Mouse (Mus musculus) embryonic facial prominence, embryonic 12.5 days (tissue): Measurements from ENCODE around the gene Nfatc3. TPM values are rescaled to one million over a fixed set of nuclear protein-coding genes. Genes with fewer than 3 reads are reported as not detected.
A peak's percentile ranks its signal among the peaks of the same experiment; 100 is the strongest.

ENCODE experiments used
- ATAC-seq: fragments of 200-750 bp; cut with Nextera tagmentation; 2 replicates; pipeline ENCODE4 v1.8.0; 2017; ENCODE audit not compliant: insufficient number of reproducible peaks, insufficient read depth, low FRiP score, low TSS enrichment
- H3K27ac ChIP-seq: fragments of 300-500 bp; sonication (generic); 2 replicates; pipeline ENCODE4 v1.5.1; 2016; ENCODE audit warnings: mild to moderate bottlenecking
- H3K27me3 ChIP-seq: fragments of 300-500 bp; sonication (generic); 2 replicates; pipeline ENCODE4 v1.6.1; 2016; ENCODE audit warnings: mild to moderate bottlenecking, moderate library complexity
- H3K36me3 ChIP-seq: fragments of 300-500 bp; sonication (generic); 2 replicates; pipeline ENCODE4 v1.6.1; 2016; ENCODE audit warnings: mild to moderate bottlenecking
- H3K4me1 ChIP-seq: fragments of 300-500 bp; sonication (generic); 2 replicates; pipeline ENCODE4 v1.6.1; 2016
- H3K4me2 ChIP-seq: fragments of 300-500 bp; sonication (generic); replicated peaks from 2 replicates; pipeline ENCODE4 v1.6.1; 2016; ENCODE audit warnings: mild to moderate bottlenecking, moderate library complexity
- H3K4me3 ChIP-seq: fragments of 300-500 bp; sonication (generic); 2 replicates; pipeline ENCODE4 v1.5.1; 2016; ENCODE audit warnings: mild to moderate bottlenecking
- H3K9ac ChIP-seq: fragments of 300-500 bp; sonication (generic); 2 replicates; pipeline ENCODE4 v1.6.1; 2016; ENCODE audit warnings: mild to moderate bottlenecking, moderate library complexity
- H3K9me3 ChIP-seq: fragments of 300-500 bp; sonication (generic); 2 replicates; pipeline ENCODE4 v1.6.1; 2016; ENCODE audit warnings: mild to moderate bottlenecking, moderate library complexity
- WGBS: fragments of 180-500 bp; shearing (Covaris S2); methylation state at CpG from one replicate; pipeline ENCODE4 v1.1.7; 2016; 5-methylcytosine and 5-hydroxymethylcytosine counted together
- polyA plus RNA-seq: library from polyadenylated mRNA; unstranded; fragments of >200 nt; fragmentation: Nextera tagmentation; extraction: Ambion mirVana; gene quantifications from 2 replicates; pipeline ENCODE4 v1.2.1, GENCODE M21; 2016

Gene Nfatc3
- polyA plus RNA-seq, 1 experiment from 2014 or later: 9.3 TPM

DNA sequence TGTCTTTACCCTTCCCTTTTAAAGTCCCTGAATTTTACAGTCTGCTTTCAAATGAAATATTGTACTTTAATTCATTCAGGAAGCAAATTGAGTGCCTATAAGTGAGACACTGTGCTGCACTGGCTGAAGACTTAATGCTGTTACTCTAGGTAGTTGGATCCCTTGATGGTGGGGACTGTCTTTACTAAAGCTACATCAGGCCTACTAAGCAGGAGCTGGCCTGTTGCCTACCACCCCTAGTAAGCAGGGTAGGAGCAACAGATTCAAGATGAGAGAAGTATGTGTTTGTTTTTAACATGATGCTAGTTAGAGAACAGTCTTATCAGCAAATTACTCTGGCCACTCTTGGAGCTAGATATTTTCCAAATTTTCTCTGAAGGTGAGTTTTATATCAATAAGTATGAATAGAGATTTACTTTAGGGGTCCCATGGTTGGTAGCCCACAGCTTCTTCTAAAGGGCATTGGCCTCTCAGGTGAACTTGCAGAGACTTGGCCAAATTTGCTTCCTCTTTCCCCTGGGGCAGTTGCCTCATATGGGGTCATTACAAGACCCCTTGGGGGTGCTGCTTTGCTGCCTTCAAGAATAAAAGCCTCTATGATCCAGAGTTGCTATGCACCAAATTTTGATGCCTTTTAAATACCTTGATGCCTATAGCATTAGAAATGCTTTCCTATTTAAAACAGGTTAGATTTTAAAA is 70.7 kb downstream of the Nfatc3 start:
- Histone ChIP-seq H3K4me3 (no peak overlapping the region), H3K4me1 (no peaks in the 10 kb centered on the region), H3K27me3 (peaks cover 24% of the 10 kb centered on the region), H3K36me3 (peaks cover 54% of the 10 kb centered on the region), H3K27ac (no peak overlapping the region), H3K4me2 (no peak overlapping the region), H3K9ac (no peak overlapping the region), H3K9me3 (no peaks in the 10 kb centered on the region)
- no peak for ATAC-seq

DNA sequence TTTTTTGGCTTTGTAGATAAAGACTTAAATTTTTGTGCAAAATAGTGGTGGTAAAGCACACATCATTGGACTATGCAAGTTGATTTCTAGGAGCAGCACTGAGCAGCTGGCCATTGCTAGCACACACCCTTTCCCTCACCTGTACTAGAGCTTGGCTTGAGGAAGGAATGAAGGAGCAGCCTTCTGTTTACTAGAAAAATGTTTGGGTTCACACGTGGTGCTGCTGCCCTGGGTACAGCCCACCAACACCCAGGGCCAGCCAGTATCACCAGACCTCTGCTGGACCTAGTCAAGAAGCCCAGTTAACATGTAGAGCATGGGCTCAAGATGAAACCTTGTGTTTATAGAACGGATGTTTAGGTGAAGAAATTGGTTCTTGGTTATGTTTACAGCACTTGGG is 71.4 kb downstream of the Nfatc3 start:
- Histone ChIP-seq H3K36me3 (peaks cover 54% of the 10 kb centered on the region), H3K9ac (no peak overlapping the region), H3K4me2 (no peak overlapping the region), H3K4me3 (no peak overlapping the region), H3K4me1 (no peaks in the 10 kb centered on the region), H3K27me3 (peaks cover 30% of the 10 kb centered on the region), H3K9me3 (no peaks in the 10 kb centered on the region), H3K27ac (no peak overlapping the region)
- 91% methylated on average over 2 of the region's 2 CpGs for WGBS
- ATAC-seq: no peak

DNA sequence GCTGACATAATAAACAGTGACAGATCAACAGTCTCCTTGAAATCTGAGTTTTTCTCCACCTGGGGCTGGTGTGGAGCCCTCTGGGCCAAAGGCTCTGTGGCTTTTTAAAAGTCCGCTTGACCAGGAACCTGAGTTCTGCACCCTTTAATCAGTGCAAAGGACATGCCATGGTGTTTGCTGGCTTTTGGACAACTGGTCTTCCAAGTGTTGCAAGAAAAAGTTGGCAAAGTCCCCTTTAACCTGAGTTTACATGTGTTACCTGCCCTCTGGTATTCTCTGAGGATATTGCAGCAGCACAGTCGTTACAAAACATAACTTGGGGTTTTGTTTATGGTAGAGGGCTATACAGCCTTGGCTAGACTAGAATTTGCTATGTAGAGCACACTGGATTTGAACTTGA is 71.9 kb downstream of the Nfatc3 start:
- no peak overlapping the region for H3K27ac ChIP-seq
- no peak overlapping the region for H3K9ac ChIP-seq
- H3K4me2 ChIP-seq: no peak overlapping the region
- WGBS: 79% methylated on average over 2 of the region's 2 CpGs
- ATAC-seq: no peak
- H3K4me3 ChIP-seq: no peak overlapping the region
- peaks cover 54% of the 10 kb centered on the region for H3K36me3 ChIP-seq
- no peaks in the 10 kb centered on the region for H3K9me3 ChIP-seq
- H3K4me1 ChIP-seq: no peaks in the 10 kb centered on the region
- H3K27me3 ChIP-seq: peaks cover 35% of the 10 kb centered on the region

DNA sequence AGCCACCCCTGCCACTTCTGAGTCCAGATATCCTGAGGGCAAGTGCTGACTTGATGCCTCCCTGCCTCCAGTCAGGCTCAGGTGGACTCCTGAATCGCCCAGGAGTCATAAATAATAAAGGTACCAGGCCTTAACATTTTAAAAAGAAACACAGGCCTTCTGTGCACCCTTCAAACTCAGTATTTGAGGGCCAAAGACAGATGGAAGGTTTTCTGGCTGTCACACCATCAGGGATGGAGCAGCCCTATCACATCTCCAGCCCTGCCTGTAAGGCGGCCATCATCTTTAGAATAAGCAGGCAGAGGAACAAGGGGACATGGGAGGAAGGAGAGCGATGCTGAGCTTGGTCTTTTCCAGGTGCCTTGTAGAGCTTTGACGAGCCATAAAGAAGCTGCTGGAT is 72.4 kb downstream of the Nfatc3 start:
- H3K4me1 ChIP-seq: peaks cover 4% of the 10 kb centered on the region
- no peak for ATAC-seq
- H3K27ac ChIP-seq: no peak overlapping the region
- peaks cover 40% of the 10 kb centered on the region for H3K27me3 ChIP-seq
- H3K9ac ChIP-seq: no peak overlapping the region
- 87% methylated on average over 4 of the region's 4 CpGs for WGBS
- H3K9me3 ChIP-seq: no peaks in the 10 kb centered on the region
- H3K4me3 ChIP-seq: no peak overlapping the region
- H3K36me3 ChIP-seq: peaks cover 54% of the 10 kb centered on the region
- H3K4me2 ChIP-seq: no peak overlapping the region

DNA sequence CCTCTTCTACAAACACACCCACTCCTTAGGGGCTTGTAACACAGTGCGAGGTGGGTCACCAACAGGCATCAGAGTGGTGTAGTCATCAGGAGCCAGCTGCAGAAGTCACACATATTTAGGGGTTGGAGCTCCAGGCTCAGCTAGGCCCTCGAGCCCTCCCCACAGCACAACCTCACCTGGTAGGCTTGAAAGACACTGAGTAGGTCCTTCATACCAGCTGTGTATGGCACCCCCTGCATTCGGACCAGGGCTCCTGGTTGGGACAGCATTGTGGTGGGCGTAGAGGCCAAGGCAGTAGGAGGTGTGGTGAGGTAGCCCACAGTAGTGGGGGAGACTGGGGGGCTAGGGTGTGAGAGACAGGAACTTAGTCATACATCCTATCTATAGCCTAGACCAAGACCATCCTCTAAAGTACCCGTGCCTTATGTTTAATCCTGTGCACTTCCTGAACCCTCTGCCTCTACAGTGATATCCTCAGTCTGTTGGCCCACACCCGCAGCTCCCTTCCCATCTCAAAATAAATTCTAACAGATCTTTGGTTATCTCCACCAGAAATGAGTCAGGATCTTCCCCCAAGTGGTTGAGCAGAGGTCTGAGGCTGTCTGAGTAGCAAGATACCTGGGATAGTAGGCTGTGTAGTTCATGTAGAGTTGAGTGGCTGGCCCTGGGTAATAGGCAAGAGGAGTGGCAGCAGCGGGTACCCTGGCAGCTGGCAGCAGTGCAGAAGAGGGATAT is 73.0 kb downstream of the Nfatc3 start:
- peaks cover 52% of the 10 kb centered on the region for H3K36me3 ChIP-seq
- H3K4me1 ChIP-seq: peaks cover 11% of the 10 kb centered on the region
- H3K27me3 ChIP-seq: peaks cover 47% of the 10 kb centered on the region
- H3K4me2 ChIP-seq: no peak overlapping the region
- no peaks in the 10 kb centered on the region for H3K9me3 ChIP-seq
- H3K27ac ChIP-seq: no peak overlapping the region
- 89% methylated on average over 7 of the region's 7 CpGs for WGBS
- H3K4me3 ChIP-seq: no peak overlapping the region
- ATAC-seq: no peak
- no peak overlapping the region for H3K9ac ChIP-seq

- 94% methylated on average over 11 of the region's 11 CpGs for WGBS
- no peaks in the 10 kb centered on the region for H3K9me3 ChIP-seq
Measured at GRCm38 (mm10) chr8:106132356-106132755, 73.7 kb downstream of the Nfatc3 start.

DNA sequence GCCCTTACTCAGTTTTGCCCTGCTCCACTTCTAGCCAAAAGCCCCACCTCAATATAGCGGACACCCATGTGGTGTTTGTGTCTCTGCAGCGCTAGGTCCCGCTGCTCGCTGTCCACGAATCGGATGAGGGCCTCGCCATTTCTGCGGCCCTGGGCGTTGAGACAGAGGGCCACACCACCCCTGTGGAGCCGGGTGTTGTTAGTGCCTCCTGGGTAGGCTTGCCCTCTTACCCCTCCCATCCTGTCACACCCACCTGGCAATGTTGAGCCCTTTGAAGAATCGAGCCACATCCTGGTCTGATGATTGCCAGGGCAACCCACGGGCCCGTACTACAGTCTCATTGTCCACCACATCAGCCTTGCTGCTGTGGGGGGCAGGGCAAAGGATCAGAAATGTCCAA is 74.9 kb downstream of the Nfatc3 start:
- Histone ChIP-seq H3K27ac (no peak overlapping the region), H3K9ac (no peak overlapping the region), H3K4me2 (no peak overlapping the region), H3K4me1 (peaks cover 22% of the 10 kb centered on the region), H3K27me3 (peaks cover 59% of the 10 kb centered on the region), H3K9me3 (no peaks in the 10 kb centered on the region), H3K36me3 (peaks cover 39% of the 10 kb centered on the region), H3K4me3 (no peak overlapping the region)
- ATAC-seq: no peak
- 70% methylated on average over 13 of the region's 13 CpGs for WGBS

More at GRCm38 (mm10) chr8:106132356-106132755, 73.7 kb downstream of the Nfatc3 start:
- no peak overlapping the region for H3K9ac ChIP-seq
- no peak for ATAC-seq
- no peak overlapping the region for H3K4me3 ChIP-seq
- peaks cover 54% of the 10 kb centered on the region for H3K27me3 ChIP-seq
- peaks cover 45% of the 10 kb centered on the region for H3K36me3 ChIP-seq
- H3K4me1 ChIP-seq: peaks cover 18% of the 10 kb centered on the region
- H3K27ac ChIP-seq: no peak overlapping the region
- H3K4me2 ChIP-seq: no peak overlapping the region

DNA sequence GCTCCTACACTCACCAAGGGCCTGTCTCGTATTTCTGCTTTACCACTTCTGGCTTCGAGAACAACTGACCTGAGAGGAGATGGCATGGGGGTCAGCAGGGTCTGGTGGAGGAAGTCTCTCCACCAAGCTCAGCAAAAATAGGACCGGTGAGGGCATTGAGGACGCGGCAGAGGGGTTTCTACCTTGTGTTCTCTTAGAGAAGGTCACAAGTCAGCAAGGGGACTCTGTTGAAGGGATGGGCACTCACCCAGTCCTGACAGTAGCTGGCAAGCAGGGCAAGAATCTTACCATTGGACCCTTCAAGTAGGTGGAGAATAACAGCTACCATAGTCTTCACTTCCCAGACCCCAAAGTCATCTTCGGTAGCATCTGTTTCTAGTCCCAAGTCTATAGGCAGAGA is 75.3 kb downstream of the Nfatc3 start:
- WGBS: 74% methylated on average over 6 of the region's 6 CpGs
- Histone ChIP-seq H3K4me3 (no peak overlapping the region), H3K9me3 (no peaks in the 10 kb centered on the region), H3K4me2 (no peak overlapping the region), H3K27me3 (peaks cover 59% of the 10 kb centered on the region), H3K4me1 (peaks cover 22% of the 10 kb centered on the region), H3K9ac (no peak overlapping the region), H3K27ac (no peak overlapping the region), H3K36me3 (peaks cover 35% of the 10 kb centered on the region)
- no peak for ATAC-seq

DNA sequence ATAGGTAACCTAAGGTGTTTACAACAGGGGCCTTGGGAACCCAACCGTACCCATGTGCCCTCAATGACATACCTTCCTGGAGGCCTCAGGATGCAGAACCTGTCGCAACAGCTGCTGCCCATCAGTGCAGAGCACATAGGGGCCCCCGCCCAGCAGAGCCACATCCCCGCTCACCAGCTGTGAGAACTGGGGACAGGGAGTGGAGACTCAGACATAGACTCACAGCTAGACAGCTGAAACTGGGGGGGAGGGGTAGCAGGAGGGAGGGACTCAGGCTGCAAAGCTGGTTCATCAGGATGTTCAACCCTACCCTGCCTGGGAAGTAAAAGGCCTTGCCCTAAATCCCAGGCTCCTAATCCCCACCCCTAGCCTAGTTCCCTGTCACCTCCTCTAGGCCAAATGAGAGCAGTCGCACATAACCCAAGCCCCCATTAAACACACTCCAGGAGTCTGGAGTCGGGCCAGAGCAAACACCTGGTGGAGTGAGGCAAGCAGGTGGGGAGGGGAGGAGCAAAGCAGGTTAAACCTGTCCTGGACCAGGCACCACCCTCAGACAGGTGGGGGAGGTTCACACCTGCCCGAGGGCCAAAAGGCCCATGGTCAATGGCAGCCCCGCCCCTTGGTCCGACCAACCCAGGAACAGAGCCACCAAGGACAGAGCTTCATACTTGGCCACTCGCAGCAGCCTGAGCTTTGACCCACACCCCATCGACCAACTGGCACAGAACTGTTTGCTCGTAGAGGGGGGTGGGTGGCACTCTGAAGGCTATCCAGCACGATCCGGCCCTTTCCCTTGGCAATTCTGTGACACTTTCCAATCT is 76.3 kb downstream of the Nfatc3 start:
- H3K27me3 ChIP-seq: peaks cover 59% of the 10 kb centered on the region
- peaks cover 26% of the 10 kb centered on the region for H3K36me3 ChIP-seq
- 19% methylated on average over 14 of the region's 14 CpGs for WGBS
- H3K9me3 ChIP-seq: no peaks in the 10 kb centered on the region
- ATAC-seq: peak; percentile 49
- H3K27ac ChIP-seq: peak overlapping the region; percentile 64; the same call in 1 of the 2 replicates
- H3K4me2 ChIP-seq: peak overlapping the region; percentile 28; the same call in 1 of the 2 replicates
- H3K4me1 ChIP-seq: peaks cover 22% of the 10 kb centered on the region
- H3K9ac ChIP-seq: no peak overlapping the region
- peak overlapping the region; percentile 44; the same call in 1 of the 2 replicates for H3K4me3 ChIP-seq

GRCm38 (mm10) chr8:106135672-106136071 is 77.0 kb downstream of the Nfatc3 start:
- Histone ChIP-seq H3K9ac (peak overlapping the region; percentile 35; the same call in 1 of the 2 replicates), H3K27ac (peak overlapping the region; percentile 64; the same call in 1 of the 2 replicates), H3K4me2 (peak overlapping the region; percentile 87), H3K4me3 (peak overlapping the region; percentile 44), H3K36me3 (peaks cover 19% of the 10 kb centered on the region; the same call in 1 of the 2 replicates), H3K4me1 (peaks cover 22% of the 10 kb centered on the region), H3K9me3 (no peaks in the 10 kb centered on the region), H3K27me3 (peaks cover 59% of the 10 kb centered on the region)
- WGBS: 3% methylated on average over 19 of the region's 19 CpGs
- ATAC-seq: no peak
